Mouse (Mus musculus): ENCODE results near the gene Ankfn1. TPM values are rescaled to one million over a fixed set of nuclear protein-coding genes. Genes with fewer than 3 reads are reported as not detected.

Gene Ankfn1
- polyA plus RNA-seq, 1 experiment from 2014 or later: 4.4 TPM

DNA sequence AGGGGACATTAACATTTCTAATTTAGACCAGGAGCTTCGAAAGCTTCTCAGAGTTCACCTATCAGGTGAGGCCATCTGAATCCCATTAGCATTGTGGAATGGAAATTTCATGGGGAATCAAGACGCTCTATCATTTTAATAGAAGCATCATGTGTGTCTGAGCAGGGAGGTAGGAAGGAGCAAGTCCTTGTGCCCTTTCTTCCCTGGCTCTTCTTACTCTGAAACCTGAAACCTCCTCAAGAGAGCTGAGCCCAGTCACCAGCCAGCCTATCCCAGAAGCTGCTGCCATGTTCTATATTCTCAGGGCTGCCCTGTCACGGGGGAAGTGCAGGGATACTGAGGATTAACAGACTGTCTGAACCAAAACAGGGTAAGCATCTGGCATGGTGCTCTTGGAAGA lies 165.9 kb downstream of the Ankfn1 start:
- Histone ChIP-seq H3K27me3 (ENCODE audit: control insufficient read depth, insufficient read depth, low read length) (no peaks in the 10 kb centered on the region), H3K36me3 (ENCODE audit: control insufficient read depth, insufficient read depth, low read length) (no peaks in the 10 kb centered on the region), H3K4me2 (ENCODE audit: low read depth, low read length, severe bottlenecking) (no peak overlapping the region), H3K9me3 (ENCODE audit: control insufficient read depth, low read length) (no peaks in the 10 kb centered on the region), H3K4me1 (replicated peaks; ENCODE audit: control insufficient read depth, insufficient read depth, low read length) (no peaks in the 10 kb centered on the region), H3K9ac (ENCODE audit: low read length) (no peak overlapping the region), H3K4me3 (ENCODE audit: low read depth, low read length) (no peak overlapping the region), H3K27ac (ENCODE audit: low read depth, low read length) (no peak overlapping the region)
- no peak for ATAC-seq (replicated peaks; ENCODE audit: low FRiP score)
- 60% methylated on average over 3 of the region's 3 CpGs for WGBS
- no peak for DNase-seq (ENCODE audit: low spot score)

DNA sequence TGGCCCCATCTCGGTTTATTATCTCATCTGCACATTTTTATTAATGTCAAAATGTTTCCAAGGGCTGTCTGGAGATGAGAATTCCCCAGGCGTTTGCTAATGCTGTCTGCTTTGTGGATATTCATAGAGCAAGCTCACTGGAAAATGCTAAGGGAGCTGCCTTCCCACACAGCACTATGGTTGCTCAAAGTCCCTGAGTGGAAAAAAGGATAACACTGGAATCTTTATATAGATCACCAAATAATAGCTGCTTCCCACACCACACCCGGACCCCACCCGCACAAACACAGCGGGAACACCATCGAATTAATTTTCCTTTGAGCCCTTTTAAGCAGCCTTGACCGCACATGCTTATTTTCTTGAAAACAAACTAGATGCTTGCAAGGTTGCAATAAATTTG lies 169.4 kb downstream of the Ankfn1 start:
- H3K9me3 ChIP-seq (ENCODE audit: control insufficient read depth, low read length): no peaks in the 10 kb centered on the region
- DNase-seq (ENCODE audit: low spot score): no peak
- H3K4me1 ChIP-seq (replicated peaks; ENCODE audit: control insufficient read depth, insufficient read depth, low read length): no peaks in the 10 kb centered on the region
- no peaks in the 10 kb centered on the region for H3K27me3 ChIP-seq (ENCODE audit: control insufficient read depth, insufficient read depth, low read length)
- ATAC-seq (replicated peaks; ENCODE audit: low FRiP score): no peak
- H3K9ac ChIP-seq (ENCODE audit: low read length): no peak overlapping the region
- H3K36me3 ChIP-seq (ENCODE audit: control insufficient read depth, insufficient read depth, low read length): no peaks in the 10 kb centered on the region
- H3K27ac ChIP-seq (ENCODE audit: low read depth, low read length): no peak overlapping the region
- no peak overlapping the region for H3K4me2 ChIP-seq (ENCODE audit: low read depth, low read length, severe bottlenecking)
- 83% methylated on average over 7 of the region's 7 CpGs for whole genome bisulfite sequencing
- no peak overlapping the region for H3K4me3 ChIP-seq (ENCODE audit: low read depth, low read length)

DNA sequence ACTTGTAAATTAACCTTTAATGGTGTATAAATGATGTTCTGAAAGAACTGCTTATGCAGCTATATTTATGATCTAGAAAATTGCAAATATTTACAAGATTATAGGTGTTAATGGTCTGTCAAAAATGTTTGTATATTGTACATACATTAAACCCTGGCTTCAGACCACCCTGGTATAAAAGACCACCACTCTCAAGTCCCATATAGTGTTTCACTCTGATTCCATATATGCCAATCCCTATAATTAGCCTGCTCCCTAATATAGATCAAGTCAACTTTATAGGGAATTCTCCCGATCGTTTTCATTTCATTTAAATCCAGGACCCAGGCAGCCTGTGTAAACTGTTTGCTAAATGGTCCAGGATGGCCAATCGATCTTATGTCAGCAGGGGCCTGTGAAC lies 170.2 kb downstream of the Ankfn1 start:
- Histone ChIP-seq H3K4me3 (ENCODE audit: low read depth, low read length) (no peak overlapping the region), H3K36me3 (ENCODE audit: control insufficient read depth, insufficient read depth, low read length) (no peaks in the 10 kb centered on the region), H3K27me3 (ENCODE audit: control insufficient read depth, insufficient read depth, low read length) (no peaks in the 10 kb centered on the region), H3K4me2 (ENCODE audit: low read depth, low read length, severe bottlenecking) (no peak overlapping the region), H3K9ac (ENCODE audit: low read length) (no peak overlapping the region), H3K27ac (ENCODE audit: low read depth, low read length) (no peak overlapping the region), H3K4me1 (replicated peaks; ENCODE audit: control insufficient read depth, insufficient read depth, low read length) (no peaks in the 10 kb centered on the region), H3K9me3 (ENCODE audit: control insufficient read depth, low read length) (no peaks in the 10 kb centered on the region)
- WGBS: 76% methylated on average over 3 of the region's 3 CpGs
- ATAC-seq (replicated peaks; ENCODE audit: low FRiP score) (no peak), DNase-seq (ENCODE audit: low spot score) (no peak)

- no peaks in the 10 kb centered on the region for H3K36me3 ChIP-seq (ENCODE audit: control insufficient read depth, insufficient read depth, low read length)
- H3K4me2 ChIP-seq (ENCODE audit: low read depth, low read length, severe bottlenecking): no peak overlapping the region
- no peaks in the 10 kb centered on the region for H3K27me3 ChIP-seq (ENCODE audit: control insufficient read depth, insufficient read depth, low read length)
- H3K27ac ChIP-seq (ENCODE audit: low read depth, low read length): no peak overlapping the region
- 86% methylated on average over 6 of the region's 6 CpGs for WGBS
- ATAC-seq (replicated peaks; ENCODE audit: low FRiP score) (no peak), DNase-seq (ENCODE audit: low spot score) (no peak)
- H3K9me3 ChIP-seq (ENCODE audit: control insufficient read depth, low read length): no peaks in the 10 kb centered on the region
- no peaks in the 10 kb centered on the region for H3K4me1 ChIP-seq (replicated peaks; ENCODE audit: control insufficient read depth, insufficient read depth, low read length)
- H3K9ac ChIP-seq (ENCODE audit: low read length): no peak overlapping the region
- no peak overlapping the region for H3K4me3 ChIP-seq (ENCODE audit: low read depth, low read length)
Measured at GRCm38 (mm10) chr11:89606346-89606745, 171.1 kb downstream of the Ankfn1 start.

DNA sequence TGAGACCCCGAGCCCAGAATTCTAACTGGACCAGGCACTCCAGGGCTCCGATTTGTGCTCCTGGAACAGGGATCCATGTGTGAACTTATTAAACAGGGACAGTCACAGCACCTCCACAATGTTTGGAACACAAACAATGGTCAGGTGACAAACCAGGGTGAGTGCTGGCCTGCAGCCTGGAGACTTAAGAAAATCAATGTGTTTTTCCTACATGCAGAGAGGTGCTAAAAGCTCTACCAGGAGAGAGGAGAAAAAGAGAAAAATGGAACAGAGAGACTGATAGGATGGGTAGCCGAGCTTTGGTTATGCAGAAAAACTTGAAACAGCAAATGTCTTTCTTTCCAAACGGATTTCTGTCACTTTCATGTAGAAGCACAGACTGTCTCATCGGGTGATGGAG lies 174.5 kb downstream of the Ankfn1 start:
- Histone ChIP-seq H3K4me3 (ENCODE audit: low read depth, low read length) (no peak overlapping the region), H3K27me3 (ENCODE audit: control insufficient read depth, insufficient read depth, low read length) (no peaks in the 10 kb centered on the region), H3K9ac (ENCODE audit: low read length) (no peak overlapping the region), H3K36me3 (ENCODE audit: control insufficient read depth, insufficient read depth, low read length) (no peaks in the 10 kb centered on the region), H3K4me1 (replicated peaks; ENCODE audit: control insufficient read depth, insufficient read depth, low read length) (no peaks in the 10 kb centered on the region), H3K9me3 (ENCODE audit: control insufficient read depth, low read length) (no peaks in the 10 kb centered on the region), H3K4me2 (ENCODE audit: low read depth, low read length, severe bottlenecking) (no peak overlapping the region), H3K27ac (ENCODE audit: low read depth, low read length) (no peak overlapping the region)
- ATAC-seq (replicated peaks; ENCODE audit: low FRiP score): no peak
- DNase-seq (ENCODE audit: low spot score): no peak
- 87% methylated on average over 5 of the region's 5 CpGs for WGBS

DNA sequence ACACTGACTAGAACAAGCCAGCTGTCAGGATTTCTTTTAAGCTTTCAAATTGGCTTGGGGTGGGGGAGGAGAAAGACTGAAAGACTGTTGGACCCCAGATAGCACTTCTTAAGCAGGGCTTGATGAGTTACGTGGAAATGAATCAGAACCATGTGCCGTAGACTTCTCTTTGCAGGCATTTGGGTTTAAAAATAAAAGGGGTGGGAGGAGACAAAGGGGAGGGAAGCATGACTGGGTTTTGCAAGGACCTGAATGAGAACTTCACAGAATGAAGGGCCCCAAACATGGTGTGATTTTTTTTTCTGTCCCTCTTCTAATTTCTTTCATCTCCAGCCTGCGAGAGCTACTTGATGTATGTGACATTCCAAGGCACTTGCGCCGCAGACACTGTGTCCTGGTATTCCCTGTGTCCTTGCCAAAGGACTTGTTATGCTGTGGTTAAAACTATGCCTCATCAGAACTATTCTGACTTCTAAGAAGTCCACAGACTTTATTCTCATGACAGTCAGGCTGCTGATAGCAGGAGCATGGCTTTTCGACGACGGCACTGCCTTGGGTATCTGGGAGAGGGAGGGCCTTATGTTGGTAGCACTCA lies 176.4 kb downstream of the Ankfn1 start:
- 82% methylated on average over 8 of the region's 8 CpGs for WGBS
- Histone ChIP-seq H3K36me3 (ENCODE audit: control insufficient read depth, insufficient read depth, low read length) (no peaks in the 10 kb centered on the region), H3K4me1 (replicated peaks; ENCODE audit: control insufficient read depth, insufficient read depth, low read length) (no peaks in the 10 kb centered on the region), H3K27ac (ENCODE audit: low read depth, low read length) (no peak overlapping the region), H3K9me3 (ENCODE audit: control insufficient read depth, low read length) (no peaks in the 10 kb centered on the region), H3K27me3 (ENCODE audit: control insufficient read depth, insufficient read depth, low read length) (no peaks in the 10 kb centered on the region), H3K9ac (ENCODE audit: low read length) (no peak overlapping the region), H3K4me3 (ENCODE audit: low read depth, low read length) (no peak overlapping the region), H3K4me2 (ENCODE audit: low read depth, low read length, severe bottlenecking) (no peak overlapping the region)
- no peak for DNase-seq (ENCODE audit: low spot score)
- no peak for ATAC-seq (replicated peaks; ENCODE audit: low FRiP score)

- Histone ChIP-seq H3K27ac (ENCODE audit: low read depth, low read length) (no peak overlapping the region), H3K4me1 (replicated peaks; ENCODE audit: control insufficient read depth, insufficient read depth, low read length) (no peaks in the 10 kb centered on the region), H3K9me3 (ENCODE audit: control insufficient read depth, low read length) (no peaks in the 10 kb centered on the region), H3K4me2 (ENCODE audit: low read depth, low read length, severe bottlenecking) (no peak overlapping the region), H3K9ac (ENCODE audit: low read length) (no peak overlapping the region), H3K4me3 (ENCODE audit: low read depth, low read length) (no peak overlapping the region), H3K27me3 (ENCODE audit: control insufficient read depth, insufficient read depth, low read length) (no peaks in the 10 kb centered on the region), H3K36me3 (ENCODE audit: control insufficient read depth, insufficient read depth, low read length) (no peaks in the 10 kb centered on the region)
- no peak for DNase-seq (ENCODE audit: low spot score)
- no peak for ATAC-seq (replicated peaks; ENCODE audit: low FRiP score)
- 91% methylated on average over 10 of the region's 10 CpGs for WGBS
Measured at GRCm38 (mm10) chr11:89590273-89590874, 187.1 kb downstream of the Ankfn1 start.

DNA sequence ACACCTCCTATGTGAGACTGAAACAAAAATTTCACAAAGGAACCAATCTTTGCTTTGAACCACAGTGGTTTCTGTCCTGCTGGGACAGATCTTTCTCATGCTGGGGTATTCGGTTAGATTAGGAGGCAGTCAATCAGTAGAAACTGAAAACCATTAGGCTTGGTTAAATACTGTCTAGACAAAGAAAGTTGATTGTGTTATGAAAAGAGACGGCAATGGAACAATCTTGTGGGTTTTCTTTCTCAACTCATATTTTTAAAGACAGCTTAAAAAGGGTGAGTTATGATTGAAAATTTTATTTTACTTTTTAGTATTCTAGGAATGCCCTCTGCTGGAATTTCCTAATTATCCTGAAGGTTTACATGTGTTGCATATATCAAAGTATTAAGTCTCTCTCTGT lies 191.1 kb downstream of the Ankfn1 start:
- no peak overlapping the region for H3K4me2 ChIP-seq (ENCODE audit: low read depth, low read length, severe bottlenecking)
- no peaks in the 10 kb centered on the region for H3K36me3 ChIP-seq (ENCODE audit: control insufficient read depth, insufficient read depth, low read length)
- no peak overlapping the region for H3K27ac ChIP-seq (ENCODE audit: low read depth, low read length)
- DNase-seq (ENCODE audit: low spot score) (no peak), ATAC-seq (replicated peaks; ENCODE audit: low FRiP score) (no peak)
- H3K9ac ChIP-seq (ENCODE audit: low read length): no peak overlapping the region
- H3K4me1 ChIP-seq (replicated peaks; ENCODE audit: control insufficient read depth, insufficient read depth, low read length): no peaks in the 10 kb centered on the region
- no peak overlapping the region for H3K4me3 ChIP-seq (ENCODE audit: low read depth, low read length)
- no peaks in the 10 kb centered on the region for H3K27me3 ChIP-seq (ENCODE audit: control insufficient read depth, insufficient read depth, low read length)
- WGBS: 39% methylated on average over 2 of the region's 2 CpGs
- H3K9me3 ChIP-seq (ENCODE audit: control insufficient read depth, low read length): no peaks in the 10 kb centered on the region

GRCm38 (mm10) chr11:89579826-89580225 lies 197.6 kb downstream of the Ankfn1 start:
- DNase-seq (ENCODE audit: low spot score): no peak
- Histone ChIP-seq H3K36me3 (ENCODE audit: control insufficient read depth, insufficient read depth, low read length) (no peaks in the 10 kb centered on the region), H3K27ac (ENCODE audit: low read depth, low read length) (no peak overlapping the region), H3K27me3 (ENCODE audit: control insufficient read depth, insufficient read depth, low read length) (no peaks in the 10 kb centered on the region), H3K4me1 (replicated peaks; ENCODE audit: control insufficient read depth, insufficient read depth, low read length) (no peaks in the 10 kb centered on the region), H3K9me3 (ENCODE audit: control insufficient read depth, low read length) (no peaks in the 10 kb centered on the region), H3K9ac (ENCODE audit: low read length) (no peak overlapping the region), H3K4me3 (ENCODE audit: low read depth, low read length) (no peak overlapping the region), H3K4me2 (ENCODE audit: low read depth, low read length, severe bottlenecking) (no peak overlapping the region)
- no peak for ATAC-seq (replicated peaks; ENCODE audit: low FRiP score)
- 87% methylated on average over 6 of the region's 6 CpGs for WGBS
